Mouse (Mus musculus): ENCODE data around the gene Tmem176a. TPM values are rescaled to one million over a fixed set of nuclear protein-coding genes. Genes with fewer than 3 reads are reported as not detected.
"Not testable (repeated sequence)": the region's sequence is repeated elsewhere in the genome, so short reads cannot be mapped to it uniquely, and the experiment has no call there.

The Tmem176a gene
- polyA plus RNA-seq, 1 experiment from 2014 or later, result 92.7 TPM

DNA sequence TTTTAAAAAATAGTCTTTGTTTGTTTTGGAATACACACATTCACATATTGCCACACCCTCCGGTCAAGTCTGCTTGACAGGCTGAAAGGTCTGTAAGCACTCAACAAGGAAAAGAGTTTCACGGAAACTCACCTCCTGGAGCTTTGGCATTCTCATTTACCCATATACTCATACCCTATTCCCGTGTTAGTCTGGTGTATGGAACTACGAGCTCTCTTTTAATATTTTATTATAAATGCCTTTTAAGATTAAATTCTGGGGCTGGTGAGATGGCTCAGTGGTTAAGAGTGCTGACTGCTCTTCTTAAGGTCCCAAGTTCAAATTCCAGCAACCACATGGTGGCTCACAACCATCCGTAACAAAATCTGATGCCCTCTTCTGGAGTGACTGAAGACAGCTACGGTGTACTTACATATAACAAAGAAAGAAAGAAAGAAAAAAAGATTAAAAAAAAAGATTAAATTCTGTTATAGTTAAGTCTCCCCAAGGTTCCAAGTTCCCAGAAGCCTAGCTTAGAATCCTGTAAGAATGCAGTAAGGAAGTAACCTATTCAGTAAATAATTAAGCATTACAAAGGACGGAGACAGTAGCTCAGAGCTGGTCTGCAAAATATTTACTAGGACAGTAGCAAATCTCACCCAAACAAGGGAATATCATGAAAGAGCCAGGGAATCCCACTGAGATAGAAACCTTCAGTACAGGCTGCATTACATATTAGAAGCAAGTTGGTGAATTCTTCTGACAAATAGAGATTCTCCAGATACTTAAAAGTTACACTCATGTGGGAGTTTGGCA is 18.5 kb upstream of the Tmem176a start:
- not testable (repeated sequence) for DNase-seq (ENCODE audit: low spot score); H3K27ac ChIP-seq (replicated peaks; ENCODE audit: low read depth, low read length); H3K9me3 ChIP-seq (ENCODE audit: control insufficient read depth, low read length); H3K27me3 ChIP-seq (replicated peaks; ENCODE audit: control insufficient read depth, insufficient read depth, low read length); H3K4me2 ChIP-seq (ENCODE audit: low read depth, low read length); H3K4me1 ChIP-seq (ENCODE audit: control insufficient read depth, insufficient read depth, low read length); ATAC-seq (ENCODE audit: low read depth); H3K4me3 ChIP-seq (ENCODE audit: low read depth, low read length); H3K36me3 ChIP-seq (ENCODE audit: control insufficient read depth, insufficient read depth, low read length); H3K9ac ChIP-seq (ENCODE audit: low read depth, low read length)
- WGBS, result 79% methylated on average over 7 of the region's 7 CpGs

DNA sequence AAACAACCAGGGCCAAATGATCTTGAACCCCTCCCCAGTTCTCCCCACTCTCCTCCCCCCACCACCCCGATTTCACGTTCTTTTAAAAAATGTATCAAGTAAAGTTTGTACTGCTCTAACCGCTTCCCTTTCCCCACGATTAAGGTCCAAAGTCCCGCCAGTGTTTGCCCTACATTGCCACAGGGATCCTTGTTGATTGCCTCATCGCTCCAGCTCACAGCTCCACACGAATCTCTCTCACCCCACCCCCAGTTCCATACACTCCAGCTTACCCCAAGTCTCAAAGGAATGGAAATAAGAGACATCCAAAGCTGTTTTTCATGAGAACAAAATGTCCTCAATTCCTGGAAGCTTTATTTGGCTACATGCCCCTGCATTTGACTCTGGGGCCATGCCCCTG is 15.7 kb upstream of the Tmem176a start:
- H3K9me3 ChIP-seq (ENCODE audit: control insufficient read depth, low read length), result no peaks in the 10 kb centered on the region
- no peak overlapping the region for H3K9ac ChIP-seq (ENCODE audit: low read depth, low read length)
- H3K4me1 ChIP-seq (ENCODE audit: control insufficient read depth, insufficient read depth, low read length), result peaks cover 10% of the 10 kb centered on the region; the same call in 1 of the 2 replicates
- H3K27ac ChIP-seq (replicated peaks; ENCODE audit: low read depth, low read length), result no peak overlapping the region
- 57% methylated on average over 7 of the region's 7 CpGs for WGBS
- no peak overlapping the region for H3K4me3 ChIP-seq (ENCODE audit: low read depth, low read length)
- DNase-seq (ENCODE audit: low spot score) (no peak), ATAC-seq (ENCODE audit: low read depth) (no peak)
- H3K4me2 ChIP-seq (ENCODE audit: low read depth, low read length), result no peak overlapping the region
- H3K36me3 ChIP-seq (ENCODE audit: control insufficient read depth, insufficient read depth, low read length), result no peaks in the 10 kb centered on the region
- H3K27me3 ChIP-seq (replicated peaks; ENCODE audit: control insufficient read depth, insufficient read depth, low read length), result no peaks in the 10 kb centered on the region

GRCm38 (mm10) chr6:48828976-48829375 is 11.7 kb upstream of the Tmem176a start:
- DNase-seq (ENCODE audit: low spot score) (peak; percentile 22), ATAC-seq (ENCODE audit: low read depth) (no peak)
- Histone ChIP-seq H3K4me1 (ENCODE audit: control insufficient read depth, insufficient read depth, low read length) (peaks cover 9% of the 10 kb centered on the region), H3K4me3 (ENCODE audit: low read depth, low read length) (no peak overlapping the region), H3K27me3 (replicated peaks; ENCODE audit: control insufficient read depth, insufficient read depth, low read length) (no peaks in the 10 kb centered on the region), H3K36me3 (ENCODE audit: control insufficient read depth, insufficient read depth, low read length) (peaks cover 14% of the 10 kb centered on the region), H3K4me2 (ENCODE audit: low read depth, low read length) (no peak overlapping the region), H3K9me3 (ENCODE audit: control insufficient read depth, low read length) (no peaks in the 10 kb centered on the region), H3K27ac (replicated peaks; ENCODE audit: low read depth, low read length) (no peak overlapping the region), H3K9ac (ENCODE audit: low read depth, low read length) (no peak overlapping the region)
- 58% methylated on average over 1 of the region's 1 CpGs for WGBS

DNA sequence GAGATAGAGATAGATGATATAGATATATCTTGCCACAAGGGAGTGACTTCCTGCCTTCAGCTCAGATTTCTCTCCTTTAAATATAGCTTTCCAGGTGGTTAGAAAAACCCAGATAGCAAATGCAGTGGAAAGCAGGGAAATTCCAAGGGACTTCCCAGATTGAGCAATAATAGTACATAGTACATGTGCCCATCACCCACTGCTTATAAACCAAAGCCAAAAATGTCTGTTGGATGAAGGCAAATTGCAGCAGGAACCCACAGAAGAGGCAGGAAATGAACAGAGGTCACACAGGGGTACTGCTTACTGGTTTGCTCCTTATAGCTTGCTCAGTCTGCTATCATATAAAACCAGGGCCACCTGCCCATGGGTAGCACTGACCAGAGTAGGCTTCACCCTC is 11.1 kb upstream of the Tmem176a start:
- Histone ChIP-seq H3K9ac (ENCODE audit: low read depth, low read length) (no peak overlapping the region), H3K27ac (replicated peaks; ENCODE audit: low read depth, low read length) (no peak overlapping the region), H3K4me3 (ENCODE audit: low read depth, low read length) (no peak overlapping the region), H3K9me3 (ENCODE audit: control insufficient read depth, low read length) (no peaks in the 10 kb centered on the region), H3K27me3 (replicated peaks; ENCODE audit: control insufficient read depth, insufficient read depth, low read length) (no peaks in the 10 kb centered on the region), H3K4me1 (ENCODE audit: control insufficient read depth, insufficient read depth, low read length) (peaks cover 6% of the 10 kb centered on the region), H3K4me2 (ENCODE audit: low read depth, low read length) (no peak overlapping the region), H3K36me3 (ENCODE audit: control insufficient read depth, insufficient read depth, low read length) (peaks cover 21% of the 10 kb centered on the region)
- ATAC-seq (ENCODE audit: low read depth), result no peak
- DNase-seq (ENCODE audit: low spot score), result no peak

DNA sequence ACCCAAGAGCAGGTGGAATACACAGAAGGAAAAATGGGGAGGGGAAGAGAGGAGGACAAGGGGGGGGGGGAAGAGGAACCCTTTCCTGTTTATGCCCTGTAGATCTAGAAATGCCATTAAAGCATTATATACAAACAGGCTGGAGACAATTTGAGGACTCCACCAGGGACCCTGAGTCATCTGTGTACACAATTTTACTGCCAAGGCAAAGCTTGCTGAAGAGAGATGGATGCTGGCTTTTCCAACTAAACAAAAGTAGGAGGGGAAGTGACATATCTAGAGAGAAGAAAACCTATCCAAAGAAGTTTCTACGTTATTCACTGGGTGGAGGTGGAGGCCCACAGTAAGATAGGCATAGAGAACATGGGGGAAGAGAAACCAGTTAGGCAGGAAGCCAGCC is 10.5 kb upstream of the Tmem176a start:
- 50% methylated on average over 1 of the region's 1 CpGs for WGBS
- H3K27ac ChIP-seq (replicated peaks; ENCODE audit: low read depth, low read length), result no peak overlapping the region; the same call in 1 of the 2 replicates

DNA sequence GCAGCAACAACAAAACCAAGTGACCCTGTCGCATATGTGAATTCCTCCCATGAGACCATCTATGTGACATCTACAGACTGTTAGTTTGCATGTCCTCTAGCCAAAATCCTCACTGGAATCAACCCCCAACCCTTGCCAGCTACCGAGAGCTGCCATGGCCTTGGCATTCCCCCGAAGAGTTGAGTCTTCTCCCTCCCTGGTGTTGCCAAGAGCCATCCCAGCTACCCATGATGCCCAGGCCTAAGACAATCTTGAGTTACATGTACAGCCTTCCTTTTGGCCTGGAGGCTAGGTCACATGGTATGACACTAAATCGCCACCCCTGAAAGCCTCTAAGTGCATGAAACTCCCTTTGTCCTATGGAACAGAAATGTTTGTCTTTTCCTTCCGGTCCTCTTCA is 9.6 kb upstream of the Tmem176a start:
- H3K36me3 ChIP-seq (ENCODE audit: control insufficient read depth, insufficient read depth, low read length), result peaks cover 36% of the 10 kb centered on the region
- WGBS, result 81% methylated on average over 5 of the region's 5 CpGs

More for the DNA sequence above, 10.5 kb upstream of the Tmem176a start:
- Histone ChIP-seq H3K27me3 (replicated peaks; ENCODE audit: control insufficient read depth, insufficient read depth, low read length) (no peaks in the 10 kb centered on the region), H3K9ac (ENCODE audit: low read depth, low read length) (no peak overlapping the region), H3K4me3 (ENCODE audit: low read depth, low read length) (no peak overlapping the region), H3K36me3 (ENCODE audit: control insufficient read depth, insufficient read depth, low read length) (peaks cover 27% of the 10 kb centered on the region), H3K4me1 (ENCODE audit: control insufficient read depth, insufficient read depth, low read length) (peaks cover 4% of the 10 kb centered on the region), H3K4me2 (ENCODE audit: low read depth, low read length) (no peak overlapping the region), H3K9me3 (ENCODE audit: control insufficient read depth, low read length) (no peaks in the 10 kb centered on the region)
- DNase-seq (ENCODE audit: low spot score), result no peak
- ATAC-seq (ENCODE audit: low read depth), result no peak

DNA sequence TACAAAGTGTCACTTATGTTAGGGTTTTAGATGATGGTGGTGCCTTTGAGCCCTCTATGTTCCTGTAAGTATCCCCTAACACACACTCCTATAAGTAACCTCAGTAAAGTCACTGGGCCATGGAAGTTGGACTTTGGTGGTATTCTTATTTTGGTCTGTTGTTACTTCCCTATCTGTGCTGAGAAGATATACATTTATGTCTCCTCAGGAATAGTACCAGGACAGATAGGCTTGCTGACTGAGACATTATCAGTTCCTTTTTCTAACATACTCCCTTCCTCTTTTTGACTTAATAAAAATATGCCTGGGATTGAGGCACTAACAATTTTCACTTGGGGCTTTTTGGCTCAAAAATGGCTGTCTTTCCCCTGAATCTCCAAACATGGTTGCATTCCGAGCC is 8.3 kb upstream of the Tmem176a start:
- no peak overlapping the region for H3K9ac ChIP-seq (ENCODE audit: low read depth, low read length)
- no peaks in the 10 kb centered on the region for H3K27me3 ChIP-seq (replicated peaks; ENCODE audit: control insufficient read depth, insufficient read depth, low read length)
- no peak overlapping the region for H3K4me2 ChIP-seq (ENCODE audit: low read depth, low read length)
- no peak overlapping the region for H3K4me3 ChIP-seq (ENCODE audit: low read depth, low read length)
- DNase-seq (ENCODE audit: low spot score) (no peak), ATAC-seq (ENCODE audit: low read depth) (no peak)
- peaks cover 2% of the 10 kb centered on the region; the same call in 1 of the 2 replicates for H3K4me1 ChIP-seq (ENCODE audit: control insufficient read depth, insufficient read depth, low read length)
- WGBS, result 93% methylated on average over 1 of the region's 1 CpGs
- H3K9me3 ChIP-seq (ENCODE audit: control insufficient read depth, low read length), result no peaks in the 10 kb centered on the region
- no peak overlapping the region for H3K27ac ChIP-seq (replicated peaks; ENCODE audit: low read depth, low read length)
- H3K36me3 ChIP-seq (ENCODE audit: control insufficient read depth, insufficient read depth, low read length), result peaks cover 44% of the 10 kb centered on the region

More for the DNA sequence above, 9.6 kb upstream of the Tmem176a start:
- Histone ChIP-seq H3K4me3 (ENCODE audit: low read depth, low read length) (no peak overlapping the region), H3K27me3 (replicated peaks; ENCODE audit: control insufficient read depth, insufficient read depth, low read length) (no peaks in the 10 kb centered on the region), H3K4me1 (ENCODE audit: control insufficient read depth, insufficient read depth, low read length) (peaks cover 2% of the 10 kb centered on the region; the same call in 1 of the 2 replicates), H3K4me2 (ENCODE audit: low read depth, low read length) (no peak overlapping the region), H3K9ac (ENCODE audit: low read depth, low read length) (no peak overlapping the region), H3K9me3 (ENCODE audit: control insufficient read depth, low read length) (no peaks in the 10 kb centered on the region), H3K27ac (replicated peaks; ENCODE audit: low read depth, low read length) (no peak overlapping the region)
- DNase-seq (ENCODE audit: low spot score), result no peak
- ATAC-seq (ENCODE audit: low read depth), result no peak

DNA sequence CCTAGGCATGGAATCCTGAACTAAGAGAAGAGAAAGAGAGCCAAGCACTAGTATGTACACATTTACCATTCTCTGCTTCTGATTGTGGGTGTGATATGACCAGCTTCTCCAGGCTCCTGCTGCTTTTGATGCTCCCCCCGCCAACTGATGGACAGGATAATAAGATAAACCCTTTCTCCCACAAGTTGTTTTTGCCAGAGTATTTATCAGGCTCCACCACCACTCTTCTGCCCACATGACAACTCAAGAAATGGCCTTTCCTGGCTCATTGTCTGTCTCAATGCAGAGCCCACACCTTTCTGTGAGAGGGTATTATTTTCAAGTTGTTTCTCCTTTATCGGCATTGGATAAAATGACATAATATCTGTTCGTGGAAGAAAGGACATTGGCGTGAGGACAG is 7.2 kb upstream of the Tmem176a start:
- H3K4me1 ChIP-seq (ENCODE audit: control insufficient read depth, insufficient read depth, low read length), result peaks cover 2% of the 10 kb centered on the region; the same call in 1 of the 2 replicates
- 96% methylated on average over 4 of the region's 4 CpGs for WGBS
- H3K27me3 ChIP-seq (replicated peaks; ENCODE audit: control insufficient read depth, insufficient read depth, low read length), result no peaks in the 10 kb centered on the region
- H3K9ac ChIP-seq (ENCODE audit: low read depth, low read length), result no peak overlapping the region
- ATAC-seq (ENCODE audit: low read depth) (no peak), DNase-seq (ENCODE audit: low spot score) (no peak)
- H3K4me2 ChIP-seq (ENCODE audit: low read depth, low read length), result no peak overlapping the region
- no peaks in the 10 kb centered on the region for H3K9me3 ChIP-seq (ENCODE audit: control insufficient read depth, low read length)
- H3K36me3 ChIP-seq (ENCODE audit: control insufficient read depth, insufficient read depth, low read length), result peaks cover 55% of the 10 kb centered on the region
- no peak overlapping the region for H3K4me3 ChIP-seq (ENCODE audit: low read depth, low read length)
- H3K27ac ChIP-seq (replicated peaks; ENCODE audit: low read depth, low read length), result no peak overlapping the region

- H3K4me1 ChIP-seq (ENCODE audit: control insufficient read depth, insufficient read depth, low read length), result peaks cover 16% of the 10 kb centered on the region
- H3K9me3 ChIP-seq (ENCODE audit: control insufficient read depth, low read length), result no peaks in the 10 kb centered on the region
- H3K36me3 ChIP-seq (ENCODE audit: control insufficient read depth, insufficient read depth, low read length), result peaks cover 55% of the 10 kb centered on the region
- ATAC-seq (ENCODE audit: low read depth) (no peak), DNase-seq (ENCODE audit: low spot score) (no peak)
- H3K9ac ChIP-seq (ENCODE audit: low read depth, low read length), result no peak overlapping the region
- H3K27me3 ChIP-seq (replicated peaks; ENCODE audit: control insufficient read depth, insufficient read depth, low read length), result no peaks in the 10 kb centered on the region
- H3K4me2 ChIP-seq (ENCODE audit: low read depth, low read length), result no peak overlapping the region
- H3K27ac ChIP-seq (replicated peaks; ENCODE audit: low read depth, low read length), result no peak overlapping the region
- 85% methylated on average over 5 of the region's 5 CpGs for WGBS
- no peak overlapping the region for H3K4me3 ChIP-seq (ENCODE audit: low read depth, low read length)
These were observed 5.5 kb upstream of the Tmem176a start for GRCm38 (mm10) chr6:48835241-48835640.

All from embryonic facial prominence, embryonic 14.5 days (tissue).